Mouse (Mus musculus) brain, embryonic 14.5 days (tissue): ENCODE data around the gene Dst. TPM values are rescaled to one million over a fixed set of nuclear protein-coding genes. Genes with fewer than 3 reads are reported as not detected.

Experiments used
- DNase-seq: peaks from one replicate; pipeline ENCODE4 v3.0.0-alpha.2; 2011; ENCODE audit warnings: low read depth
- CTCF ChIP-seq: fragments of 200-500 bp; IDR thresholded peaks from 2 replicates; pipeline ENCODE4 v1.5.1; 2012; ENCODE audit warnings: inconsistent platforms, mild to moderate bottlenecking, moderate library complexity, borderline replicate concordance; ENCODE audit not compliant: insufficient read depth, insufficient read length; ENCODE audit errors: extremely low read depth
- POLR2A ChIP-seq: fragments of 200-500 bp; IDR thresholded peaks from 2 replicates; pipeline ENCODE4 v1.6.1; 2012; ENCODE audit warnings: mild to moderate bottlenecking, inconsistent platforms, borderline replicate concordance; ENCODE audit not compliant: poor library complexity, insufficient read depth, insufficient read length, severe bottlenecking; ENCODE audit errors: extremely low read depth
- polyA plus RNA-seq: library from polyadenylated mRNA; depleted of rRNA; stranded (reverse); fragments of >200 nt; gene quantifications from 2 replicates; pipeline ENCODE4 v1.2.3, GENCODE M21; 2012

Dst gene
- polyA plus RNA-seq, 1 experiment: 96.0 TPM

GRCm38 (mm10) chr1:34130804-34131203, 222.8 kb downstream of the Dst start:
- TF ChIP-seq POLR2A: no peak

GRCm38 (mm10) chr1:34132875-34133274, 224.8 kb downstream of the Dst start:
- TF ChIP-seq CTCF (no peak), POLR2A (no peak)
- DNase-seq: peak; percentile 23

More at GRCm38 (mm10) chr1:34130804-34131203, 222.8 kb downstream of the Dst start:
- peak; percentile 76 for DNase-seq

DNA sequence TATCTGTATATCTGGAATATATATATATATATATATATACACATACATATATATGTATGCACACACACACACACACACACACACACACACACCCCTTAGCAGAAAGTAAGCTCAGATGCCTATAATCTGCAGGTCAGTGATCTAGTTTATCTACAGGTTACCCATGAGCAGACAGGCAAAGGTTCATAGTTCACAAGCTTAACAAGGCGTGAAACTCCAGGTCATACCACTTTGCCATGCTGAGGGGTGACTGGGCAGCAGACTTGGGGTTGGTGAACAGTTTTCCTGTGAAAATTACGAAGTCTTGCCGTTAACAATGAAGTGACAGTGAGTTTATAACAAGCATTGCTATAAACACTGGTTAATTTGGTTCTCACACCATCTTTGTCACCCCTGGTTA, 227.5 kb downstream of the Dst start:
- no peak for TF ChIP-seq CTCF
- no peak for TF ChIP-seq POLR2A
- no peak for DNase-seq

DNA sequence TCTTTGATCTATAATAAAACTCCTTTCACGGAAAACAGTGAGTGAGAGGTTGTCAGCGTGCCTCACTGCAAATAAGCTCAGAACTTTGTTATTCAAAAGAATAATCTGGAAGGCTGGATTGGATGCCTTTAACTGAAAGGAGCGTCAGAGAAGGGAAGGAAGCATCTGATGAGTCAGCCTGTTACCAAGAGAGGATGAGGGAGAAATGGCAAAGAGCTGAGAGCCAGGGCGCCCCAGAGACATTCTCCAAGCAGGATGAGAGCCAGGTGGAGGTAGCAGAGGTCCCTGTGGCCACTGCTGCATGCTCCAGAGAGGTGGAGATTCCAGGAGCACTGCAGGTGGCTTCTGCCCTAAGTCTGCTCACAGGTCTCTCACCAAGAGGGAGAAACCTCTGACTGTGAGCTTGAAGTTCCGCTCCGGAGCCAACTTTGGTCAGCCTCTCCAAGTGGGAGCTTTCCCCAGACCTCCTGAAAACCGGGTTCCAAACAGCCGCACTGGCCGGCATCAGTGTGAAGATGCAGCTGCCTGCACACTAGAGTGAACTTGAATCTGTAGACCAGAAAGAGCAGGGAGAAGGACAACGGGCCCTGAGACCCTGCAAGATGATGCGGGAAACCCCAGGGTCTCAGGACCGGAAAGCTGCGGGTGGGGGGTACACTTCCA, 231.3 kb downstream of the Dst start:
- DNase-seq: no peak
- no peak for TF ChIP-seq POLR2A
- TF ChIP-seq CTCF: no peak

DNA sequence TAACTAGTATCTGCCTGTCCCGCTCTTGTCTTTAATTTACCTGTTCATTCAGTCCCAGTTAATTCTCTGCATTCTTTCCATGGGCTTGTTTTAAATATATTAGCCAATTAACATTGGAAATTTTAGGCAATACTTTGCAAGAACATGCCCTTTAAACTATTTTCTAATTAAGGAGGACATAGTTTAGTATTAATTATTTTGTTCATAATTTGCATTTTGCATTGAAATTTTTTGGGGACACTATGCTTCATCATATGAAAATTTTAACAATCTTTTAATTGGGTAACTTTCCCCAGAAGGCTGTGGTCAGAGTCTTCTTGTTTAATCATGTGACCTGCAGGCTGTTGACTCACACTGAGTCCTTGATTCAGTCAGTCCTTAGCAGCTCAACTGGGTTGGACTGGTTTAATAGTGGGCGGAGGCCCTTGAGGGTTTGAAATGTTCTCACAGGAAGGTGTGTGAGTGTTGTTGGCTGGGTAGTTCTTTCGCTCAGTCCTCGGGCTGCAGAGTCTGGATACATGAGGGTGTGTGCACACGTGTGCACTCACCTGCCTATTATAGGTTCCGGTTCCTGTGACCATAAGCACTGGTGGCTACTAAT, 231.9 kb downstream of the Dst start:
- DNase-seq: peak; percentile 53
- TF ChIP-seq CTCF (no peak), POLR2A (no peak)

- TF ChIP-seq POLR2A (no peak), CTCF (no peak)
- peak; percentile 56 for DNase-seq
These were observed 232.7 kb downstream of the Dst start for GRCm38 (mm10) chr1:34140686-34141085.

DNA sequence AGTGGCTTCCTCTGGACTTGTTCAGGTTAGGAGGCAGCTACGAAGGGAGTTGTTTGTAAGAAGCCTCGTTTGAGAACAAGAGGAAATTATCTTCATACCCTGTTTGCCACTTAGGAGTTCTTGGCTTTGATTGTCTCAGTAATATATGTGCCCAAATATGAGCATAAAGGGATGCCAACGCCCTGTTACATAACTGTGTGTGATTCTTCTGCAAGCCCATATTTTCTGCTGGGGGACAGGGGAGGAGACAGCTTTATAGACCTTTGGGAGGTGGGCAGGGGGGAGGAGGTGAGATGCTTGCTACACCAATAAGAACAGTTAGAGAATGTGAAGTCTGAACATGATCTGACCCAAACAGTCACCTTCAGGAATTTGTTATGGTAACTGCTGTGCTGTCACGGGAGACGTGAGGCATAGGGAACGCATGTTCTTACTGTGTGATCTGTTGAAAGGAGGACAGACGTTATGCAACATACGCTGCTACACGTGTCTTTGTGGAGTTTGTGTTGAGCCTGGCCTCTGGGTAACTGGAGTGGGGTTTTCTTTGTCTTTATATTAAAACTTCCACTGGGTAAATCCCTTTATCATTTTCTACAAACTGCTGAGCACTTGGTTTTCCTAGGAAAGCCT, 235.0 kb downstream of the Dst start:
- no peak for DNase-seq
- TF ChIP-seq POLR2A (no peak), CTCF (no peak)

DNA sequence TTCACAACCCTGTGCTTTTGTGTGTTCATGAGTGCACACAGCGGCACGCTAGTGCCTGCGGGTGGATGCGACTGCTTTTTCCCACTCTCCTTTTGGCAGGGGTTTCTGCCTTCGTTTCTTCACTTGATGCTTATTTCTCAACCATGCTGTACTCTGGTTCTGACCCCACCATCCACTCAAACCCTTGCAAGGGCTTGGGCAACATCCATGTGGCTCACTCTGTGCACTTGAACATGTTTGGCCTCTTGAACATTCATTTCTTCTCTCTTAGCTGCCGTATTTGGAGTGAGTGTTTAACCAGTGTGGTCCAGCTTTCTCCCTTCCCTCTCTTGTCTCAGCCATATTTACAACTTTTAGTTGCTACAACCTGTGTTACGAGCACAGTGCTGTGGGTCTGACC, 236.8 kb downstream of the Dst start:
- DNase-seq: no peak
- TF ChIP-seq POLR2A (no peak), CTCF (no peak)

DNA sequence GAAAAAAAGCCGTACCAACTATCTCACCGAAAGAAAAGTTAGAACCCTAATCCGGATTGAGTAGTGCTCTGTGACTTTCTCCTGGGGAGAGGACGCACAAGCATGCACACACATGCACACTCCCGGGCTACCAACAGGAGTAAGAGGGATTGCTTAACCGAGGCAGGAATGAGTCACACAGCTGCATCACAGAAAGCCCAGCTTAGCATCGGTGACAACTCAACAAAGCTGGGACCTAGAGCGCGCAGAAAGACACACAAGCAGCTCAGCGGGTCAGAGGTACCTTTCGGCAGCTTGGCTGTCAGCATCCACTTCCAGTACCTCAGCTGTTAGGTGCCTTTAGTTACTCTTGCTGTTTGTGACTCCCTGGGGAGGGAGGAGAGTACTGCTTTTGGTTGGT, 240.0 kb downstream of the Dst start:
- DNase-seq: no peak
- no peak for TF ChIP-seq POLR2A
- TF ChIP-seq CTCF: no peak

DNA sequence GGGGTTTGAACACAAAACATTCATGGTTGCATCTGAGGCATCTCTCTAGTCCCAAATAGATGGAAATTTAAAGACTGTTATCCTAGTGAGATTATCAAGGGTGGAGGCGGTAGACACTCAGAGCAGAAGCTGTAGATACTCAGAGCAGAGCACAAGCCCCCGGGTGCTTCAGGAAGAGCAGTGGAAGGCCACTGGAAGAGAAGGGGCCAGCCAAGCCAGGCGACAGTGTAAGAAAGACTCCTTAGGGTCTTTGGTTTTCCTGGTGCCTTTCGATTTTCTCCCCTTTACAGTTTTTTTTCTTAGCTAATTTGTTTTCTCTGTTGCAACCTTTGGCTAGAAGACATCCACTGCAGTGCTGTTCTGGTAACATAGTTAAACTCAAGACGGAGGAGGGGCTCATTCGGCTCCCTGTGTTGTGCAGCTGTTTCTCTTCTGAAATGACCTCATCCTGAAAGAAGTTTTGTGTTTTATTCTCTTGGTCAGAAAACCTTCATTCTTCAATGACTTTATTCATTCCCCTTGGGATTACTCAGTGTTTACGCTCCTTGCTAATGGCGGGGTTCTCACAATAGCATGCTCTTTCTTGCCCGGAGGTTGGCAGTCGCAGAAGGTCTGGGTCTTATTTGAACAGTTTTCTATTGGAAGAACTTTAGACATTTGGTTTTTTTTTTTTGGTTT, 242.5 kb downstream of the Dst start:
- peak; percentile 89 for DNase-seq
- TF ChIP-seq CTCF (no peak), POLR2A (no peak)

- TF ChIP-seq POLR2A: no peak
- TF ChIP-seq CTCF: no peak
- DNase-seq: no peak
These were observed 244.7 kb downstream of the Dst start for GRCm38 (mm10) chr1:34152683-34153082.

DNA sequence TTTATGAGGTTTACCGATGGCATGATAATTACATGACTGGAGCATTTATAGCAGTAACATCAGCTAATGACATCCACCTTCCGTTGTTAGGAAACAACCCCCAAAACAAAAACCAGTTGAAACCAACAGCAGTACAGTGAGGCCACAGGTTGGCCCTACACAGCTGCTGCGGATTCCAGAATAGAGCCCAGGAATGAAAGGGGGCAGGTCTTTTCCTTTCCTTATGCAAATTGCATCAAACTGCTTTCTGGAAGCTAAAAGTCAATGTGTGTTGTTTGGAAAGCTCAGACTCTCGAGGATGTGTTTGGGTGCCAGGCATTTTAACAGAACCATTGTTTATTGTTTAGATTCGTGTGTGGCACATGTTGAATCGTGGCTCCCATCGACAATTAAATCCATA, 248.0 kb downstream of the Dst start:
- TF ChIP-seq CTCF (no peak), POLR2A (no peak)
- no peak for DNase-seq

GRCm38 (mm10) chr1:34157702-34158101, 249.7 kb downstream of the Dst start:
- DNase-seq: no peak
- TF ChIP-seq POLR2A: no peak
